Mouse (Mus musculus) hindbrain, embryonic 16.5 days (tissue): ENCODE data around the gene Rb1. TPM values are rescaled to one million over a fixed set of nuclear protein-coding genes. Genes with fewer than 3 reads are reported as not detected.

Experiments used
- microRNA counts: library from miRNA; unstranded; fragments of <30 nt; microRNA quantifications from one replicate; lab custom pipeline; 2016
- microRNA-seq: library from miRNA; unstranded; fragments of <30 nt; microRNA quantifications from one replicate; pipeline ENCODE4, GENCODE M21; 2017
- polyA plus RNA-seq: library from polyadenylated mRNA; unstranded; fragments of >200 nt; fragmentation: Nextera tagmentation; extraction: Ambion mirVana; gene quantifications from 2 replicates; pipeline ENCODE4 v1.2.1, GENCODE M21; 2015

Rb1 gene
- polyA plus RNA-seq, 1 experiment from 2014 or later, result 20.4 TPM

MicroRNAs encoded within 50 kb of the gene (microRNA counts, 519-probe panel; counts per million panel counts)
- 469 counts per million, percentile 1 among the panel's probes with 10 or more counts for microRNA mmu-miR-687 (lab: Ali Mortazavi, UCI)

Small RNA genes lying within 50 kb of the gene (microRNA-seq; reads per million reads assigned to microRNA genes)
- gene Mir687, result not detected

Other genes with a start within 250 kb of the Rb1 start
- gene Rcbtb2, start 202.8 kb downstream of the Rb1 start, polyA plus RNA-seq, result 59.6 and 63.8 TPM in 2 replicates
- gene Lpar6, start 87.9 kb downstream of the Rb1 start, polyA plus RNA-seq, result 3.6 and 3.7 TPM in 2 replicates
- gene Itm2b, start 59.5 kb upstream of the Rb1 start, polyA plus RNA-seq, result 786 and 849 TPM in 2 replicates
- gene Med4, start 184.2 kb upstream of the Rb1 start, polyA plus RNA-seq, result 77.8 and 78.9 TPM in 2 replicates
- 131 and 145 TPM in 2 replicates for gene Sucla2, start 199.5 kb upstream of the Rb1 start, polyA plus RNA-seq
- gene Nudt15, start 222.4 kb upstream of the Rb1 start, polyA plus RNA-seq, result 8.5 and 9.7 TPM in 2 replicates